Mouse (Mus musculus) neural tube, embryonic 14.5 days (tissue): Measurements from ENCODE around the gene E2f2. TPM values are rescaled to one million over a fixed set of nuclear protein-coding genes. Genes with fewer than 3 reads are reported as not detected.
A peak's percentile ranks its signal among the peaks of the same experiment; 100 is the strongest.

Source experiments
- ATAC-seq: fragments of 200-750 bp; cut with Nextera tagmentation; 2 replicates; pipeline ENCODE4 v1.8.0; 2017; ENCODE audit warnings: low read depth, mild to moderate bottlenecking, moderate TSS enrichment, moderate library complexity
- H3K27ac ChIP-seq: fragments of 300-500 bp; sonication (generic); 2 replicates; pipeline ENCODE4 v1.5.1; 2014; ENCODE audit warnings: low read depth, mild to moderate bottlenecking, control low read depth, low read length, moderate library complexity, mixed read lengths
- H3K27me3 ChIP-seq: fragments of 300-500 bp; sonication (generic); 2 replicates; pipeline ENCODE4 v1.6.1; 2014; ENCODE audit warnings: low read length; ENCODE audit not compliant: control insufficient read depth, insufficient read depth
- H3K36me3 ChIP-seq: fragments of 300-500 bp; sonication (generic); 2 replicates; pipeline ENCODE4 v1.6.1; 2014; ENCODE audit warnings: low read length, mixed read lengths; ENCODE audit not compliant: control insufficient read depth, insufficient read depth
- H3K4me1 ChIP-seq: fragments of 300-500 bp; sonication (generic); 2 replicates; pipeline ENCODE4 v1.6.1; 2014; ENCODE audit warnings: low read length; ENCODE audit not compliant: control insufficient read depth, insufficient read depth
- H3K4me2 ChIP-seq: fragments of 300-500 bp; sonication (generic); 2 replicates; pipeline ENCODE4 v1.6.1; 2014; ENCODE audit warnings: mild to moderate bottlenecking, low read depth, low read length, control low read depth
- H3K4me3 ChIP-seq: fragments of 300-500 bp; sonication (generic); 2 replicates; pipeline ENCODE4 v1.5.1; 2014; ENCODE audit warnings: low read depth, low read length, control low read depth, mixed read lengths
- H3K9ac ChIP-seq: fragments of 300-500 bp; sonication (generic); replicated peaks from 2 replicates; pipeline ENCODE4 v1.6.1; 2014; ENCODE audit warnings: low read depth, mild to moderate bottlenecking, control low read depth, low read length, mixed read lengths
- H3K9me3 ChIP-seq: fragments of 300-500 bp; sonication (generic); 2 replicates; pipeline ENCODE4 v1.6.1; 2016; ENCODE audit warnings: low read length; ENCODE audit not compliant: control insufficient read depth
- WGBS: fragments of 180-500 bp; shearing (Covaris S2); extraction: QIAGEN DNeasy Blood & Tissue Kit; methylation state at CpG from one replicate; pipeline ENCODE4 v1.1.7; 2014; 5-methylcytosine and 5-hydroxymethylcytosine counted together
- polyA plus RNA-seq: library from polyadenylated mRNA; unstranded; fragments of >200 nt; fragmentation: Nextera tagmentation; extraction: Ambion mirVana; gene quantifications from 2 replicates; pipeline ENCODE4 v1.2.1, GENCODE M21; 2014

The E2f2 gene
- polyA plus RNA-seq, 1 experiment from 2014 or later = 1.4 TPM

DNA sequence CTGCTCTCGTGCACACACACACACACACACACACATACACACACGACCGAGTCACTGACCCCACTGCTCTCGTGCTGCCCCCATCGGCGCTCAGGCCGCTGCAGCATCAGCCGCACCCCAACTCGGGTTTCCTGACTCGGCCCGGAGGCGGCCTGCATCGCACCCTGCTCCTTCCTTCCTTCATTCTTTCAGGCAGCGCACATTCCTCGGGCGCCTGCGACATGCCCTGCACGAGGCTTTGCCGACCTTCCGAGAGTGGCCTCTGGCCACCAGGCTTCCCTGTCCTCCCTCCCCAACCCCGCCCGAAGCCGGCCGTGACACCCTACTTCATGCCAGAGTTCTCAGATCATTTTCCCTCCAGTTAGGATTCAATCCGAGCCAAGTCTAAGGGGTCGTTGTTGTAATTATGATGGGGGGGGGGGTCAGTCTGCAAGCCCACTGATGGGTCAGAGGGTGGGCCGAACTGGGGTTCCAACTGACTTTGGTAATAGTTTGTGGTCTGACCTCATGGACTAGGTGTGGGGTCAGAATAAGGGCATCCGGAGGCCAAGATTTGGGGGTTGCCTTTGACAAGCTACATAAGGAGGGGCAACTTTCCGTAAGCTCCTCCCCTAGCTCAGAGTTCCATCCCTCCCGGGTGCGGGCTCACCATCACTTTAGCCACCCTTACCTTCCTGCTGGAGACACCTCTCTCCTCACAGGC is 23.7 kb upstream of the E2f2 start:
- Histone ChIP-seq H3K27ac (0 out of 2 replicates have a peak overlapping the region, but pooled peaks have one; percentile 39), H3K9me3 (no peaks in the 10 kb centered on the region), H3K9ac (peak overlapping the region; percentile 42; the same call in 1 of the 2 replicates), H3K4me3 (0 out of 2 replicates have a peak overlapping the region, but pooled peaks have one; percentile 37), H3K36me3 (no peaks in the 10 kb centered on the region), H3K4me2 (peak overlapping the region; percentile 82), H3K27me3 (peaks cover 3% of the 10 kb centered on the region; the same call in 1 of the 2 replicates), H3K4me1 (peaks cover 11% of the 10 kb centered on the region; the same call in 1 of the 2 replicates)
- ATAC-seq = peak; percentile 15; the same call in 1 of the 2 replicates
- WGBS = 7% methylated on average over 31 of the region's 31 CpGs

- ATAC-seq = no peak
- Histone ChIP-seq H3K4me1 (peaks cover 9% of the 10 kb centered on the region; the same call in 1 of the 2 replicates), H3K4me2 (no peak overlapping the region), H3K4me3 (no peak overlapping the region), H3K9me3 (no peaks in the 10 kb centered on the region), H3K27ac (no peak overlapping the region), H3K9ac (no peak overlapping the region), H3K36me3 (no peaks in the 10 kb centered on the region), H3K27me3 (peaks cover 3% of the 10 kb centered on the region; the same call in 1 of the 2 replicates)
- WGBS = 90% methylated on average over 2 of the region's 2 CpGs
These were observed 23.2 kb upstream of the E2f2 start for GRCm38 (mm10) chr4:136149045-136149379.

DNA sequence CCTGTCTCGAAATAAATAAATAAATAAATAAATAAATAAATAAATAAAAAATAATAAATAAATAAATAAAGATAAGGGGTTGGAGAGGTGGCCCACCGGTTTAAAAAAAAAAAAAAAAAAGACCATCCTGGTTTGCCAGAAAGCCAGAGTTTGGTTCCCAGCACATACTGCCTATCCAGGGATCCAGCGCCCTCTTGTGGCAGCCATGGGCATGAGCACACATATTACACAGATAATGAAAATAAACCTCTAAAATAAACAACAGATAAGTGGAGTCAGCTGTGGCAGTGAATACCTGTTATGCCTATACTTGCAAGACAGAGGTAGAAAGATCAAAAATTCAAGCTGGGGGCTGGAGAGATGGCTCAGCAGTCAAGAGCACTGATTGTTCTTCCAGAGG is 22.5 kb upstream of the E2f2 start:
- ATAC-seq = no peak
- no peak overlapping the region for H3K27ac ChIP-seq
- WGBS = 42% methylated on average over 3 of the region's 3 CpGs
- H3K27me3 ChIP-seq = peaks cover 3% of the 10 kb centered on the region; the same call in 1 of the 2 replicates
- H3K9ac ChIP-seq = no peak overlapping the region
- no peak overlapping the region for H3K4me2 ChIP-seq
- H3K4me1 ChIP-seq = peaks cover 9% of the 10 kb centered on the region; the same call in 1 of the 2 replicates
- no peaks in the 10 kb centered on the region for H3K9me3 ChIP-seq
- no peaks in the 10 kb centered on the region for H3K36me3 ChIP-seq
- H3K4me3 ChIP-seq = no peak overlapping the region

GRCm38 (mm10) chr4:136150596-136150995 is 21.6 kb upstream of the E2f2 start:
- H3K4me2 ChIP-seq = no peak overlapping the region
- ATAC-seq = no peak
- peaks cover 9% of the 10 kb centered on the region; the same call in 1 of the 2 replicates for H3K4me1 ChIP-seq
- 0 out of 2 replicates have a peak, but pooled peaks cover under 1% of the 10 kb centered on the region for H3K27me3 ChIP-seq
- 54% methylated on average over 4 of the region's 4 CpGs for WGBS
- H3K4me3 ChIP-seq = no peak overlapping the region
- H3K9ac ChIP-seq = no peak overlapping the region
- no peak overlapping the region for H3K27ac ChIP-seq
- no peaks in the 10 kb centered on the region for H3K36me3 ChIP-seq
- no peaks in the 10 kb centered on the region for H3K9me3 ChIP-seq

DNA sequence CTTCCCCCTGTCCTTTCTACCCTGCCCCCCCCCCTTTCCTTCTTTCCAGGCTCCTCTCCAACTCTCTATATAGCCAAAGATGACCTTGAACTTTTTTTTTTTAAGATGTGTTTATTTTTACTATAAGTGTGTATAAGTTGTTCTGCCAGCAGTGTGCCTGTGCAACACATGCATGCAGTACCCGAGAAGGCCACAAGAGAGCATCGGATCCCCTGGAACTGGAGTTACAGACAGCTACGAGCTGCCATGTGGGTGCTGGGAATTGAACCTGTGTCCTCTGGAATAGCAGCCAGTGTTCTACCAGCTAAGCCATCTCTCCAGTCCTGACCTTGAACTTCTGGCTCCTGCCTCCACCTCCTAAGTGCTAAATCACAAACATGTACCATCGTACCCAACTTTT is 19.4 kb upstream of the E2f2 start:
- H3K4me3 ChIP-seq = no peak overlapping the region
- H3K4me1 ChIP-seq = peaks cover 5% of the 10 kb centered on the region; the same call in 1 of the 2 replicates
- H3K9me3 ChIP-seq = no peaks in the 10 kb centered on the region
- H3K27me3 ChIP-seq = no peaks in the 10 kb centered on the region
- WGBS = 88% methylated on average over 4 of the region's 4 CpGs
- ATAC-seq = no peak
- H3K27ac ChIP-seq = no peak overlapping the region
- no peak overlapping the region for H3K4me2 ChIP-seq
- H3K9ac ChIP-seq = no peak overlapping the region
- H3K36me3 ChIP-seq = no peaks in the 10 kb centered on the region

DNA sequence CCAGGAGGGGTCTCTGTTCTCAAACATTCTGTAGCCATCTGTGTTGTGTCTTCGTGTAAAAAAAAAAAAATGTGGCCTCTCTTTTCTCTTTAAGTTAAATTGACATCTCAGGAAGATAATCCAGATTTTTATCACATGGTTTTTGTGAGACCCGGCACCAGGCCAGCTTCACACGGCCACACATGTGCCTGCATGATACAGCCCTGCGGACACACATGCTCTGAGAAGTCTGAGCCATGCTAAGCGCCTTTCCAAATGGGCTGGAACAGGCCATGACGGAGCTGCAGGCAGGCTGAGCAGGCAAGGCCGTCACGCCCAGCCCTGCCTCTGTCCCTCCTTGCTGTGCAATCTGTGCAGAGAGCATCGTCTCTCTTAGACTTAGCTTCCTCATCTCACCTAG is 17.7 kb upstream of the E2f2 start:
- WGBS = 69% methylated on average over 9 of the region's 9 CpGs
- H3K4me2 ChIP-seq = no peak overlapping the region
- no peak overlapping the region for H3K4me3 ChIP-seq
- peaks cover 3% of the 10 kb centered on the region; the same call in 1 of the 2 replicates for H3K4me1 ChIP-seq
- no peaks in the 10 kb centered on the region for H3K9me3 ChIP-seq
- no peaks in the 10 kb centered on the region for H3K27me3 ChIP-seq
- no peaks in the 10 kb centered on the region for H3K36me3 ChIP-seq
- H3K9ac ChIP-seq = no peak overlapping the region
- no peak for ATAC-seq
- H3K27ac ChIP-seq = no peak overlapping the region

- no peak for ATAC-seq
- Histone ChIP-seq H3K36me3 (no peaks in the 10 kb centered on the region), H3K27ac (no peak overlapping the region), H3K4me1 (peaks cover 5% of the 10 kb centered on the region; the same call in 1 of the 2 replicates), H3K9me3 (no peaks in the 10 kb centered on the region), H3K27me3 (no peaks in the 10 kb centered on the region), H3K4me3 (no peak overlapping the region), H3K4me2 (no peak overlapping the region), H3K9ac (no peak overlapping the region)
- 75% methylated on average over 6 of the region's 6 CpGs for WGBS
These were observed 13.7 kb upstream of the E2f2 start for GRCm38 (mm10) chr4:136158498-136158897.

GRCm38 (mm10) chr4:136159802-136160397 is 12.3 kb upstream of the E2f2 start:
- no peak overlapping the region for H3K4me2 ChIP-seq
- no peaks in the 10 kb centered on the region for H3K36me3 ChIP-seq
- H3K9me3 ChIP-seq = no peaks in the 10 kb centered on the region
- H3K4me1 ChIP-seq = peaks cover 5% of the 10 kb centered on the region; the same call in 1 of the 2 replicates
- ATAC-seq = peak; percentile 68
- WGBS = 4% methylated on average over 5 of the region's 5 CpGs
- H3K9ac ChIP-seq = no peak overlapping the region
- H3K4me3 ChIP-seq = no peak overlapping the region
- H3K27ac ChIP-seq = peak overlapping the region; percentile 4; the same call in 1 of the 2 replicates
- H3K27me3 ChIP-seq = no peaks in the 10 kb centered on the region

- no peak overlapping the region for H3K4me3 ChIP-seq
- no peak overlapping the region for H3K27ac ChIP-seq
- H3K4me2 ChIP-seq = no peak overlapping the region
- WGBS = 3% methylated on average over 11 of the region's 11 CpGs
- no peak overlapping the region for H3K9ac ChIP-seq
- peaks cover 5% of the 10 kb centered on the region; the same call in 1 of the 2 replicates for H3K4me1 ChIP-seq
- ATAC-seq = peak; percentile 65; the same call in 1 of the 2 replicates
- H3K36me3 ChIP-seq = no peaks in the 10 kb centered on the region
- H3K9me3 ChIP-seq = no peaks in the 10 kb centered on the region
- H3K27me3 ChIP-seq = no peaks in the 10 kb centered on the region
These were observed 8.7 kb upstream of the E2f2 start for GRCm38 (mm10) chr4:136163448-136163847.
